Mouse (Mus musculus): ENCODE results near the gene Itga1. TPM values are rescaled to one million over a fixed set of nuclear protein-coding genes. Genes with fewer than 3 reads are reported as not detected.

Itga1 gene
- polyA plus RNA-seq, 1 experiment from 2014 or later: 6.4 TPM

DNA sequence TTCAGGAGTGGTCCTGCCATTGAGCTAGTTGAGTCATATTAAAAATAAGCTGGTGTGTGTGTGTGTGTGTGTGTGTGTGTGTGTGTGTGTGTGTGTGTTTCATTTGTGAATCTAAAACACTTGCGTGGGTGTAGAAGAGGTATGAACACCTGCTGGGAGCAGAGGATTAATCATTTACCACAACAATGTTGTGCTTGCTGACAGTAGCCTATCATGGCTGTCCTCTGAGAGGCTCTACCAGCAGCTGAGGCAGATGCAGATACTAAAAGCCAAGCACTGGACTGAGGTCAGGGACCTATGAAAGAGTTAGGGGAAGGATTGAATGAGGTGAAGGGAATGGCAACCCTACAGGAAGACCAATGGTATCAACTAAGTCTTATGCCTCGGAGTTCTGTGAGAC, 68.6 kb downstream of the Itga1 start:
- H3K27me3 ChIP-seq: no peaks in the 10 kb centered on the region
- H3K9ac ChIP-seq (replicated peaks): no peak overlapping the region
- no peaks in the 10 kb centered on the region for H3K4me1 ChIP-seq (replicated peaks)
- H3K4me2 ChIP-seq (replicated peaks): no peak overlapping the region
- no peak overlapping the region for H3K27ac ChIP-seq
- no peaks in the 10 kb centered on the region for H3K36me3 ChIP-seq
- H3K4me3 ChIP-seq (replicated peaks): no peak overlapping the region
- no peaks in the 10 kb centered on the region for H3K9me3 ChIP-seq
- 85% methylated on average over 2 of the region's 2 CpGs for WGBS
- no peak for ATAC-seq

GRCm38 (mm10) chr13:115031177-115032000, 70.4 kb downstream of the Itga1 start:
- 89% methylated on average over 17 of the region's 17 CpGs for WGBS
- no peaks in the 10 kb centered on the region for H3K27me3 ChIP-seq
- H3K27ac ChIP-seq: no peak overlapping the region
- no peak for ATAC-seq
- H3K9me3 ChIP-seq: no peaks in the 10 kb centered on the region
- H3K9ac ChIP-seq (replicated peaks): no peak overlapping the region
- no peak overlapping the region for H3K4me2 ChIP-seq (replicated peaks)
- no peaks in the 10 kb centered on the region for H3K36me3 ChIP-seq
- H3K4me3 ChIP-seq (replicated peaks): no peak overlapping the region
- H3K4me1 ChIP-seq (replicated peaks): no peaks in the 10 kb centered on the region

DNA sequence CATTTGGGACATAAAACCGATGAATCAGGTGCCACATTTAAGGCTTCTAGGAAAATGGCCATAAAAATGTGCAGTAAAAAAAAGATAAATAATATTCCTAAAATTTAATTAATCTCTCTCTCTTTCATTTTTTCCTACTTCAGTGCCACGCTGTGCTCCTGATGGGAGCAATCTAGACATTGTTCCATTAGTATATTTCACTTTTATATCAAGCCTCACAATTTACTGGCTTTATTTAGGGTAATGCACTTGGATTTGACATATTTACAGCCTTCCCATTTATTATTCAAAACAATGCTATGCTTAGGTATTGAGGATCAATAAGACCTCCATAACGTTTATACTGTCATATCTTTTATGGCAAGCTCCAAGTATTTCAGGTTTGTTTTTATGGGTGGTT, 76.4 kb downstream of the Itga1 start:
- Histone ChIP-seq H3K27me3 (no peaks in the 10 kb centered on the region), H3K4me2 (replicated peaks) (no peak overlapping the region), H3K4me3 (replicated peaks) (no peak overlapping the region), H3K27ac (no peak overlapping the region), H3K36me3 (no peaks in the 10 kb centered on the region), H3K9me3 (no peaks in the 10 kb centered on the region), H3K4me1 (replicated peaks) (no peaks in the 10 kb centered on the region), H3K9ac (replicated peaks) (no peak overlapping the region)
- ATAC-seq: no peak
- 92% methylated on average over 3 of the region's 3 CpGs for WGBS

DNA sequence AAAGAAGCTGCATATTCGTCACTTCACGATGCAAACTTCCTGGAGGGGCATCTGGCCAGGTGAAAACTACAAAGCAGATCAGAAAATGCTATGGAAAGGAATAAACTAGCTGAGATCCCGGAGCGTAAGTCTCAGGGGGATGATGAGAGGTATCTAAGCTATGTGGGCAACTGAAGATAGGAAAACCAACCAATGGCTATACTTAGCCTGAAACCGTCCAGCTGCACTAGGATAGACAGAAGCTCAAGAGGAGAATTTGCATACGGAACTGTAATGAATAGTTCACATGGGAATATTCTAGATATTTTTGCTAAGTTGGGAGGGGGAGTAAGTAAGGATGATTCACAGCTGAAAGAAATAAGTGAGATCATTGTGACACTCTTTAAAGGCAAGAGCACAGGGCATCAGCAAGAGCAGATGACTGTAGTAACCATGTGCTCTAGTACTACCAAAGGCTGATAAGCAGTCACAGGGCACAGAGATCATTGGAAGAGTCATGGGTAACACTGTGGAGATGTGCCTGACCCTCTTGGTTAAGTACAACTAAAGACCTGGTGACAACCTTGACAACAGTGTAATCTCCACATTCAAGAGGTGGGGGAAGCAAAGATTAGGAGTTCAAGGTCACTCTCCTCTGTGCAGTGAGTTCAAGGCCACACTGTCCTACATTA, 79.5 kb downstream of the Itga1 start:
- ATAC-seq: no peak
- H3K36me3 ChIP-seq: no peaks in the 10 kb centered on the region
- H3K27me3 ChIP-seq: no peaks in the 10 kb centered on the region
- H3K4me2 ChIP-seq (replicated peaks): no peak overlapping the region
- H3K9ac ChIP-seq (replicated peaks): no peak overlapping the region
- H3K4me3 ChIP-seq (replicated peaks): no peak overlapping the region
- 92% methylated on average over 6 of the region's 6 CpGs for WGBS
- no peaks in the 10 kb centered on the region for H3K9me3 ChIP-seq
- no peak overlapping the region for H3K27ac ChIP-seq
- H3K4me1 ChIP-seq (replicated peaks): no peaks in the 10 kb centered on the region

GRCm38 (mm10) chr13:115021411-115021810, 80.4 kb downstream of the Itga1 start:
- WGBS: 87% methylated on average over 10 of the region's 10 CpGs
- H3K4me2 ChIP-seq (replicated peaks): no peak overlapping the region
- no peaks in the 10 kb centered on the region for H3K4me1 ChIP-seq (replicated peaks)
- no peak for ATAC-seq
- no peaks in the 10 kb centered on the region for H3K36me3 ChIP-seq
- H3K9me3 ChIP-seq: no peaks in the 10 kb centered on the region
- H3K27ac ChIP-seq: no peak overlapping the region
- H3K4me3 ChIP-seq (replicated peaks): no peak overlapping the region
- no peak overlapping the region for H3K9ac ChIP-seq (replicated peaks)
- H3K27me3 ChIP-seq: no peaks in the 10 kb centered on the region

DNA sequence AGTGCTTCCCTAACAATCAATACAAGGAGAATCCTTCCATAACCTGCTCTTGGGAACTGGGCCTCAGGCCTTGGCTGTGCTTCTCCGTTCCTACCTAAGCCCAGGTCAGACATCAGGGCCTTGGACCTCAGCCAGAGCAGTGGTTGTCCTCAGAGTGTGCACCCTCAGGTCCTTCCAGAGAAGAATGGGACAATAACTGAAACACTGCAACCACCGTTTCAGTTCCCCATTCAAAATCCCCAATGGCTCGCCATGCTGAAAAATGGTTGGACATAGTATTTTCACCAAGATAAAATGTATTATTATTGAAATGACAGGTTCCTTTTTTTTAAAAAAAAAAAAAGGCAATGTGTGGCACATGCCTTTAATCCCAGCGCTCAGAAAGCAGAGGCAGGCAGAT, 81.0 kb downstream of the Itga1 start:
- Histone ChIP-seq H3K4me3 (replicated peaks) (no peak overlapping the region), H3K9ac (replicated peaks) (no peak overlapping the region), H3K9me3 (no peaks in the 10 kb centered on the region), H3K36me3 (no peaks in the 10 kb centered on the region), H3K4me2 (replicated peaks) (no peak overlapping the region), H3K27me3 (no peaks in the 10 kb centered on the region), H3K4me1 (replicated peaks) (no peaks in the 10 kb centered on the region), H3K27ac (no peak overlapping the region)
- no peak for ATAC-seq
- 94% methylated on average over 4 of the region's 4 CpGs for WGBS

GRCm38 (mm10) chr13:115017545-115017944, 84.2 kb downstream of the Itga1 start:
- Histone ChIP-seq H3K4me3 (replicated peaks) (no peak overlapping the region), H3K27me3 (no peaks in the 10 kb centered on the region), H3K4me2 (replicated peaks) (no peak overlapping the region), H3K36me3 (no peaks in the 10 kb centered on the region), H3K9ac (replicated peaks) (no peak overlapping the region), H3K27ac (no peak overlapping the region), H3K4me1 (replicated peaks) (no peaks in the 10 kb centered on the region), H3K9me3 (no peaks in the 10 kb centered on the region)
- 92% methylated on average over 9 of the region's 9 CpGs for WGBS
- ATAC-seq: no peak

DNA sequence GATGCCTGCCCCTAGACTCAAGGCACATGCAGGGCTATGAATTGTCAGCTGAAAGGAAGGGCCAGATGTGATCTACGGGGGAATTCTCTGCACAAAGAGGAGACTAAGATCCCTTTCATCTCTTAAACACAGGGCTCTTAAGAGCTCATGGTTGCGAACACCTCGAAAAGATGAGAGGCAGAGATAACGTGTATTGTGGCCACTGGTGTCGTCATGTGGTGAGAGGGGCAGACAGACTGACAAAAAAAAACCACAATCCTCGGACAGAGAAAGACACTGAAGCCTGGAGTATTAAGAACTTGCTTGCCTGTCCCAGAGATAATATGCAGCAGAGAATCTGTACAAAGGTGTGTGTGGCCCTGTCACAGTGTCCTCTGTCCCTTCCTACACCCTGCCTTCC, 90.2 kb downstream of the Itga1 start:
- WGBS: 55% methylated on average over 6 of the region's 6 CpGs
- no peaks in the 10 kb centered on the region for H3K9me3 ChIP-seq
- no peak overlapping the region for H3K4me2 ChIP-seq (replicated peaks)
- H3K4me1 ChIP-seq (replicated peaks): peaks cover 1% of the 10 kb centered on the region; the same call in 1 of the 2 replicates
- H3K27me3 ChIP-seq: no peaks in the 10 kb centered on the region
- no peak for ATAC-seq
- no peak overlapping the region for H3K27ac ChIP-seq
- H3K4me3 ChIP-seq (replicated peaks): no peak overlapping the region
- no peaks in the 10 kb centered on the region for H3K36me3 ChIP-seq
- H3K9ac ChIP-seq (replicated peaks): no peak overlapping the region

DNA sequence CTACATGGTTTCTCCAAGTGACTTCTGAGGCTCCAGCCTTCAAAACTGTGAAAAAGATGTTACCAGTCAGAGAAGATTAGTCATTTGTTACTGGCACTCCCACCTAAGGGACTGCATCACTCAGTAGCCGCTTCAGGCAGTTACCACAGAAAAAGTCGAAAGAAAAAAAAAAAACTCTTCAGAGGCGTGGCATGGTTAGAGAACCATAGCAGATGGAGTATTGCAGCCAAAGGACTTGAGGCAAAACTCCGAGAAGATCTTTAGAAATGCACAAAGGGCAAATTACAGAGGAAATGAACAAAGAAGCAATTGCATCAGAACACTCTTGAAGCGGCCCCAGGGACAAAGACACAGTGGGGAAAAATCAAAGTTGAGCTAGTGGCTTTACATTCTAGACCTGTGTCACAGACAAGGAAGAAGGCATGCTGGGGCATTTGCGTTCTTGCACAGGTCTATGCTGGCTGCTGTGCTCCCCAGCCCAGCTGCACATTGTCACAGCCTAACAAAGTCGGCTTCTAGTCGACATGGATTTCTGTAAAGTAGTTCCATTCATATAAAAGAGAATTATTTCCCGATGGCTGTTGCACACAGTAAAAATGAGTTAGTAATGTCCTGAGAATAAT, 95.4 kb downstream of the Itga1 start:
- peak; percentile 61 for ATAC-seq
- H3K4me1 ChIP-seq (replicated peaks): peaks cover 9% of the 10 kb centered on the region
- 26% methylated on average over 9 of the region's 9 CpGs for WGBS

GRCm38 (mm10) chr13:115005342-115005741, 96.4 kb downstream of the Itga1 start:
- Histone ChIP-seq H3K4me2 (replicated peaks) (no peak overlapping the region), H3K4me3 (replicated peaks) (no peak overlapping the region), H3K27me3 (no peaks in the 10 kb centered on the region), H3K4me1 (replicated peaks) (peaks cover 9% of the 10 kb centered on the region), H3K9me3 (no peaks in the 10 kb centered on the region), H3K36me3 (no peaks in the 10 kb centered on the region), H3K9ac (replicated peaks) (no peak overlapping the region), H3K27ac (no peak overlapping the region)
- no peak for ATAC-seq
- WGBS: 79% methylated on average over 6 of the region's 6 CpGs

More for the DNA sequence above, 95.4 kb downstream of the Itga1 start:
- H3K4me2 ChIP-seq (replicated peaks): no peak overlapping the region
- H3K27me3 ChIP-seq: no peaks in the 10 kb centered on the region
- no peak overlapping the region for H3K9ac ChIP-seq (replicated peaks)
- no peaks in the 10 kb centered on the region for H3K36me3 ChIP-seq
- H3K27ac ChIP-seq: no peak overlapping the region
- H3K9me3 ChIP-seq: no peaks in the 10 kb centered on the region
- no peak overlapping the region for H3K4me3 ChIP-seq (replicated peaks)

- Histone ChIP-seq H3K27me3 (no peaks in the 10 kb centered on the region), H3K36me3 (no peaks in the 10 kb centered on the region), H3K27ac (no peak overlapping the region), H3K9ac (replicated peaks) (no peak overlapping the region), H3K4me2 (replicated peaks) (no peak overlapping the region), H3K4me3 (replicated peaks) (no peak overlapping the region), H3K4me1 (replicated peaks) (peaks cover 9% of the 10 kb centered on the region), H3K9me3 (no peaks in the 10 kb centered on the region)
- ATAC-seq: no peak
- 60% methylated on average over 7 of the region's 7 CpGs for WGBS
Measured at GRCm38 (mm10) chr13:115003444-115004053, 98.2 kb downstream of the Itga1 start.

DNA sequence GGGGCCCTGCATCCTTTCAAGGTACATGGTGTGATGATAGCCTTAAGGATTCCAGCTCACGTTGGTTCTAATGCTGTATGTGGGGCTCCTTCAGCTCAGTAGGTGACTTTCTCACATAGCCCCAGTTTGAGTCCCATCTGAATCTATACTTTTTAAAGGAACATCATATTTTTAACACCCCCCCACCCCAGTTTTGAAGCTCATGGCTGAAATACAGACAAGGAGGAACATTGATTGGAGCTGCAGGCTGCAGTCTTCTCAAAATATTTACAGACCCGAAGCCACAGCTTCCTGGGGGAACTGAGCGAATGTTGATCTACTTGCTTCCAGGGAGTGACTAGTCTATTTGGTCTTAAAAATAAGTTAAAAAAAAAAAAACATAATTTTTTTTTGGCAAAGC, 98.9 kb downstream of the Itga1 start:
- Histone ChIP-seq H3K4me3 (replicated peaks) (no peak overlapping the region), H3K36me3 (no peaks in the 10 kb centered on the region), H3K27me3 (no peaks in the 10 kb centered on the region), H3K4me2 (replicated peaks) (no peak overlapping the region), H3K9ac (replicated peaks) (no peak overlapping the region), H3K9me3 (no peaks in the 10 kb centered on the region), H3K4me1 (replicated peaks) (peaks cover 9% of the 10 kb centered on the region), H3K27ac (no peak overlapping the region)
- ATAC-seq: no peak
- WGBS: 91% methylated on average over 3 of the region's 3 CpGs

Data from midbrain, embryonic 13.5 days (tissue).